Mouse (Mus musculus) 3134 (cell line): ENCODE data around the gene Dhrs4.
A peak's percentile ranks its signal among the peaks of the same experiment; 100 is the strongest.

Experiments used
- DNase-seq: peaks from one replicate; pipeline ENCODE4 v3.0.0-alpha.2; 2011; ENCODE audit warnings: low spot score; ENCODE audit not compliant: insufficient read length; ENCODE audit errors: extremely low read depth

Gene Dhrs4

DNA sequence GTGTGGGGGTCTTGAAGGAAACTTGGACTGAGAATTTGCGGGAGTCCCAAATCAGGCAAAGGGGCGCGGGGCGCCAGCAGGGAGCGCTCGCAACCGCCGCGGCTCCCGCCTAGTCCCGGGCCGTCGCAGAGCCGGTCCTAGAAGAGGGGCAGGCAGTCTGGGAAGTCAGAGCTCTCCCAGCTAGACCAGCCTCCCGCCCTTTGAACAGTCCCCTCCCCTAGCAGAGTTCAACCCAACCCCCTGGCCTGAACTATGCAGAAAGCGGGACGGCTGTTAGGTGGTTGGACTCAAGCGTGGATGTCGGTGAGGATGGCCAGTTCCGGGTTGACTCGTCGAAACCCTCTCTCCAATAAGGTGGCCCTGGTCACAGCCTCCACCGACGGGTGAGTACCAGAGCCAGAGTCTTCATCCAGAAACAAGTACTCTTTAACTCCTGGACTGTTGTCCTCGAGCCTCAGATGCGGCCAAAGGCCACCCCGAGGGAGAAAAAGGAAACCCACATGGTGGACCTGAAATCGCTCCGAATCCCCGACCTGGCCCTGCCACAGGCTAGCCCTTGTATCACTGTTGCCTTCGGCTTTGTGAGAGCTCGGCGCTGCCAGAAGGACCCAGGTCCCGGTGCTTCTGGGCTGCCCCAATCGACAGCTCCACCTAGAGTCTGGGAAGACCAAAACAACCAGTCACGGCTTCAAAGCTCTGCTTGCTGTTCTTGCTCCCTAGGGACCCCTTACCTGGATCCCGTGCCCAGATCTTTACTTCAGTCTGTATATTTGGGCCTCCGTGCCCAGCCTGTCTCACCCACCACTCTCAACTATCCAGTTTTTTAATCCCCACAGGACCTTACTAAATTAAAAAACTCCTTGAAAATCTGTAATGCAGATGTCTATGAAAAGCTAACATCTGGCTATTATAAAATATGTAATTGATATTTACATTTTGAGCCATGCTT lies at the start of gene Dhrs4:
Gene Dhrs4 (plus strand): TSS at position 108 of the 949 bp plus-strand sequence.
- DNase-seq, result peak; percentile 83

DNA sequence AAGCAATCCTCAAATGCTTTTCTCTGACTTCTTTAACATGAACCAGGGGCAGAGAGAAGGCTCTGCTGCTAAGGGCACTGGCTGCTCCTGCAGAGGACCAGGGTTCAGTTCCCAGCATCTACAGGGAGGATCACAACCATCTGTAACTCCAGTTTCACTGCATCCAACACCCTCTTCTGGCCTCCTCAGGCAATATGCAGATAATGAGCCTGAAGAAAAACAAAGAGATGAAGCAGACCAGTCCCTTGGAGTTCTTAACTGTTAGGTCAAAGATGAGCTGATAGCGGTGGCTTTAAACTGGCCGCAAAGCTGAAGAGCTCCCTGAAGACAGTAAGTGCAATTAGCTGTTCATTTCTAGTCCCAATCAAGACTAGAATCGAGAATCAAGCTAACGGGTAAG lies 48.3 kb upstream of the Dhrs4 start:
- no peak for DNase-seq

DNA sequence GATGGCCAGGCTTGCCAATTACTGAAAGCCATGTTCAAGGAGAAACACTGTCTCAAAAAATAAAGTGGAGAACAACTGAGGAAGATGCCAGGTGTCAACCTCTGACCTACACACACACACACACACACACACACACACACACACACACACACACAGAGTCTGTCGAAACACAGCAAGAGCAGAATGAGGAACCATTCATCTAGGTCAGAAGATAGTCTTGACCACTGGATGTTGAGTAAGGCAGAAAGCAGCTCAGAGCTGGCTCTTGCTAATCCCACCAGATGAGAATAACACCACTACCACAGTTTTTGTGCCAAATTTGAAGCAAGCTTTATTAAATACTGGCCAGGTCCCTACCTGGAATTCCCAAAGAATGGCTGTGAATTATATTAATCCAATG lies 45.5 kb upstream of the Dhrs4 start:
- DNase-seq, result no peak

- no peak for DNase-seq
Measured at GRCm38 (mm10) chr14:55434825-55435224, 43.7 kb upstream of the Dhrs4 start.

DNA sequence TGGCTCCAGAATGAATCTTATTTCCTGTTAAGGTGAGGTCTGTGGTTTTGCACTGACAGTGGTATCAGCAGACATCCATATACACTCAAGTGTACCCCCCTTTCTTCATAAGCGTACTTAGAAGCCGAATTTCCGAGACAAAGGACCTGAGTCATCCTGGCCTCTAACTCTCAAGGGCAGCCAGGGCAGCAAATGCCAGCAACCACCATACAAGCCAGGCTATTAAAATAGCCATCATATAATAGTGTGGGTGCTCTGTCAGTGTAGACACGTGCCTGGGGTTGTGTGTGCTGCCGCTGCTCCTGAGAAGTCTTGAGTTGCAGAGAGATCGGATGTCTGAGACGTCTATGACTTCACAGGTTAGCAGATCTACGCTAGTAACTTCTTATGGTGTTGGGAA lies 41.4 kb upstream of the Dhrs4 start:
- DNase-seq, result no peak

DNA sequence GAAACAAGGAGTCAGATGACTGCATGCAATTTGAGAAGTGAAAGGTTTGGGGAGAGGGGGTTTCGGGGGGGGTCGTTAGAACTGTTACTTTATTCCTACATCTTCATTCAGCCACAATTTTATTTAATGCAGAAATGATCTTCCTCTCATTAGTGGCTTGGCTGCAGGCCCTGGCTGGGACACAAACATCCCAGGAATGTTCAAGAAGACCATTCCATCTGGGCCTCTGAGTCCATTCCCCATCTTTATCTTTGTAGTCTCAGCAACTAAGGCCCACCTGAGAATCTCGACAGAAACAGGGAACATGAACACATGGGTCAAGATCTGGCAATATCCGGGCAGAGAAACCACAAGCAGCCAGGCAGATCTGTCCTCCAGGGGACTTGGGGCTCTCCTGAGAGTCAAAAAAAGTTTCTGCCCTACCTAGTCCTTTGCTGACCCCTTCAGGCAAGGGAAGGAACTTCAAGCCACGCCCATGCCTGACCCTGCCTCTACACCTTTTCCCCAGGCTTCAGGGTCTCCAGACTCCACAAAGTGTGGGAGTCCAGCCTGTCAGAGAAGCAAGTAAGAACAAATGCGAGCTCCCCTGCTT lies 40.3 kb upstream of the Dhrs4 start:
- DNase-seq, result peak; percentile 10

DNA sequence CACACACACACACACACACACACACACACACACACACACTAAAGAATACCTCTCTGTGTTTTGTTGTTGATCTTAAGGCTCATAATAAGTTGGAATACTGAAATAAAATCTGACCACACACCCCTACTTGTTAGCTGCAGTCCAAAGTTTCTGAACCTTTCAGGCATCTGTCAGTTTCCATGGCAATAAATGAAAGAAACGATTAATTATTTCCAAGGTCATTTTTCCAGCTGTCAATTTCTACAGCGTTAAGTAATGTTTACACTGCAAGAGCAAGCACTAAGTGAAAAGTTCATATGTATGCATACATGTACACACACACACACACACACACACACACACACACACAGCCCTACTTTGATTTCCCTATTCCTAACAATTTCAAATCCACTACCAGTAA lies 20.9 kb upstream of the Dhrs4 start:
- no peak for DNase-seq

- peak; percentile 15 for DNase-seq
Measured at GRCm38 (mm10) chr14:55458273-55458672, 20.3 kb upstream of the Dhrs4 start.

GRCm38 (mm10) chr14:55458761-55459160 lies 19.8 kb upstream of the Dhrs4 start:
- DNase-seq, result no peak

DNA sequence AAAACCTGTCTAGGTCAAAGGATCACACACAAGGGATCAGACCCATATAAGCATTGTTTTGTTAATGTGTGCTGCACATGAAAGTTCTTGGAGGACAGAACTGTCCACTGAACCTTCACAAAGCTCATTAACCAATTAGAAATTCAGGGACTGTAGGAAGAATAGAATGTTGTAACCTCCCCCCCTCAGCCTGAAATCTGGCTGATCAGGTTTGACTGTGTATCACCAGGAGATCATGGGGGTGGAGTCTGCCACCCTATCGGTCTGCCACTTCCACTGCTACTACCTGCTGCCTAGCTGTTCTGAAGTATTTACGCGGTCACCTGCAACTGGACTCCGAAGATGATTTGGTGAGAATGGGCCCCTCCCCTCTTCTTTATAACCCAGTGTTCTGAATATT lies 18.8 kb upstream of the Dhrs4 start:
- DNase-seq, result no peak

DNA sequence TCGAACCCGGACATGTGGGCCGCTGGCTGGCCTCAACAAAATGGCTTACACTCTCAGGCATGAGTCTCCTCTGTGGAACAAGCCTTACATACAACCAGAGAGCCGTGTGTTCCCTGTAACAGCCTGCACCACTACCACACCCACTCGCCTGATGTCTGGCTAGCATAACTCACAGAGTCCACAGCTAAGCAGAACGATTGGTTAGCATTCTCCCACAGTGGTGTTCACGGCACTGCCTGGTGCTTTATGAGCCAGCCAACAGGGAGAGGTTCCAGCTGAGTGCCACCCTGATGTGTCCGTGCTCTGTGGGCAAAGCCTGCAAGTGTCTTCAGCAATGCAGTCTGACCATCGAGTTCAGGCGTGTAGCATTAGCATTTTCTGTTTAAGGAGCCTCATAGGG lies 18.3 kb upstream of the Dhrs4 start:
- no peak for DNase-seq

DNA sequence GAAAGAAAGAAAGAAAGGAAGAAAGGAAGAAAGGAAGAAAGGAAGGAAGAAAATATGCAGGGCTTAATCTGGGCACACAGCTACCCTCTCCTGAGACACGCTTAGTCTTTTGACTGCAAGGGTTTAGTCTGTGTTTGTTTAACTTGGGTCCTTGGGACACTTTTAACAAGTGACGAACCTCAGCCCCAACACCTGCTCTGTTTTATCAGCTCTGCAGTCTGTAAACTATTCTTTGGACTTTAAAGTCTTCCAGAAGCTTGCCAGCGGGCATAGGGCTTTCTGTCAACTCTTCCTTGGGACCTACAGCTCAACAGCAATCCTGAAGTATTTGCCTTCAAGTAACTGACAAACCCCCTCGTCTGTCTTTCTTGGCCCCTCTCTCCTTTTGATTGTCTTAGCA lies 16.8 kb upstream of the Dhrs4 start:
- DNase-seq, result no peak

- no peak for DNase-seq
Measured at GRCm38 (mm10) chr14:55466481-55466880, 12.1 kb upstream of the Dhrs4 start.

- no peak for DNase-seq
Measured at GRCm38 (mm10) chr14:55467108-55467507, 11.4 kb upstream of the Dhrs4 start.

GRCm38 (mm10) chr14:55468301-55468741 lies 10.2 kb upstream of the Dhrs4 start:
- no peak for DNase-seq

DNA sequence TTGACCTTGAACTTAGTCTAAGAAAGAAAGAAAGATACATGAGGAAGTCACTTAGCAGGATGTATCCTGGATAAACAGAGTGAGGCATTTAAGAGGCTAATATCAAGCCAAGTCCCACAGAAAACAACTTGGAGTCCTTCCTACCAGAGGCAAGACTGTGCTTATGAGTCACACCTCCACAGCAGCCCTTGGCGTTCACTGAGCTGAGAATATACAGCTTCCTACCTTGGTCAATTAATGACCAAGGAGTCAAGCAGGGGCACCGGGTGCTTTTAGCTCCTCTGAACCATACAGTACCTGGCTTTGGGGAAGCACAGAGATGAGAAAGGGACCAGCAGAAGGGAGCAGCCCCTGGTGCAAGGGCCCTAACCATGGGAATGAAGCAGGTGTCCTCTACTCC lies 9.5 kb upstream of the Dhrs4 start:
- DNase-seq, result no peak

DNA sequence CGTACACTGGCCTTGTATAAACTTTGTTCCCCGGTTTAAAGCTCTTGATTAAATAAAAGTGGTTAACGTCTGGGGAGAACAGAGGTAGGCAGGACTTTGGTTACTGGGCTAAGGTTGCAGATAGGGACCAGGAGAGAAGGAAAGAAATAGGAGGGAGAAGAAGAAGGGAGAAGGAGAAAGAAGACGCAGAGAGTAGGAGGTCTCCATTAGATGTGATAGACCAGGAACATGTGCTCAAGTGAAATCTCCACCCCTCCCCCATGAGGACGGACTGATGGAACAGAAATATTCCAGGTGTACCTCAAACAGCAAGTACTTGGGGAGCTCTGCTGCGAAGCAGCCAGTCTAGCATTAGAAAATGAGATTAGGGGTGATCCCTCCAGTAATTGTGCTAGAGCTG lies 8.7 kb upstream of the Dhrs4 start:
- no peak for DNase-seq

DNA sequence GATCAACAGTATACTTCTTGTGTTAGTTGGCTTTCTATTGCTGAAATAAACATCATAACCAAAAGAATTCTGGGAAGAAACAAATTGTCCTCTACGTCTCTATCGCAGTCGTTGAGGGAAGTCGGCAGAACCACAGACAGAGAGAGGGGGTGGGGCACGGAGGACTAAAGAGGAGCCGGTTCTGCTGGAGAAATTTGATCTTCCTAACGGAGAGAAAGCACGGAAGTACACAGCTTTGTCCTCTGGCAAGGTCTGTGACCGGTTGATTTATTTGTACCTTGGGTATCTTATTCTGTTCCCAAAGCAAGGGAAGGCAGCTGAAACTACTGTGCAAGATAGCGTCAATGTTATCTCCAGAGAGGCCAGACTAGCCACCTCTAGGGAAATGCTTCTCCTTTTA lies 7.8 kb upstream of the Dhrs4 start:
- DNase-seq, result no peak

DNA sequence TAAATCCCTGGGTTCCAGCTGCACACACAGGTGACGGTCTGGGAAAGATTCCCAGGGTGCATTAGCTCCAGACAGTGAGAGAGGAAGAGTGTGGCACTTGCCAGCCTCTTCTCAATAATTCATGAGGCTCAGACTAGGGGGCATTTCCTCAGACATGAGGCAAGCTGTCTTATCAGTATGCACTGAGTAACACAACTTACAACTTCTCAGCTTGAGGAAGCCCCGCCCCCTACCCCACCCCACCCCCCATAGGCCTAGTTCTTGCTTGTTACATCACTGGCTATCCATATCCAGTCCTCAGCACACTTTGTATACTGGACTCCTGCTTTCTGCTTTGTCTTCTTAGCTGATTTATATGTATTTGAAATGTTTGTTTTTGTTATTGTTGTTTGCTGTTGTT lies 2.9 kb upstream of the Dhrs4 start:
- no peak for DNase-seq

DNA sequence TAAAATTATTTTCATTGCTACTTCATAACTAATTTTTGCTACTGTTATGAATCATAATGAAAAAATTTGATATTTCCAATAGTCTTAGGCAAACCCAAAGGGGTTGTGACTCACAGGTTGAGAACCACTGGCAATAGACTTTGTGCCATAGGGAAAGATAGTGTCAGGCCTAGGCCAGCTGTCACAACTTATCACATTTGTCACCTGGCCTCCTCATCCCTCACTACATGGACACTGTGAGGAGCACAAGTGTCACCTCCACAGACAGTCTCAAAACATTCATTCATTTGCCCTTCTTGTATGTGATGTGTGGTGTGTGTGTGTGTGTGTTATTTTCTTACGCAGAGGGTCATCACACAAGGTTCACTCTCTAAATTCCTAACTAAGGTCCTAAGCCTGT lies 1.1 kb upstream of the Dhrs4 start:
- no peak for DNase-seq

- DNase-seq, result no peak
Measured at GRCm38 (mm10) chr14:55477829-55478228, 729 bp upstream of the Dhrs4 start.

DNA sequence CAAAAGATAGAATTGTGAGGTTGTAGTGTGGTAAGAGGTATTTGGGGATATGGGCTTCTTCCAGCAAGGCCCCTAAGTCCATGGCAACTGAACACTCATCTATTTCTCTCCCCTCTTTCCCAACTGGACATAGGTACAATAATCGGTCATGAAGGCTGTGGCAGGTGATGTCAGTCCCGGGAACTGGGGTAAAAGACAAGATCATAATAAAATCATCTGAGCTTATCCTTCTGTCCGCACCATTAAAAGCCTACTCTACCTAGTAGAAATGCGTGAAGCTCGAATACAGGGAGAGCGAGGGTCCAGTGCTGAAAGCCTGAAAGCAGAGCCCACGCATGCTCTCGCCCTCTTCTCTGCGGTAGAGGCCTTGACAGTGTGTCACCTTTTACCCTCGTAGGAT lies 1.1 kb downstream of the Dhrs4 start:
- no peak for DNase-seq
